Mouse (Mus musculus) limb, embryonic 12.5 days (tissue): ENCODE results near the gene Traf3ip2. TPM values are rescaled to one million over a fixed set of nuclear protein-coding genes. Genes with fewer than 3 reads are reported as not detected.

ENCODE experiments used
- ATAC-seq: fragments of 200-750 bp; cut with Nextera tagmentation; 2 replicates; pipeline ENCODE4 v1.8.0; 2017; ENCODE audit warnings: low read depth, moderate TSS enrichment; ENCODE audit not compliant: insufficient number of reproducible peaks, insufficient read depth, low FRiP score, low TSS enrichment
- H3K27ac ChIP-seq: fragments of 300-500 bp; sonication (generic); 2 replicates; pipeline ENCODE4 v1.5.1; 2016; ENCODE audit warnings: mild to moderate bottlenecking, moderate library complexity
- H3K27me3 ChIP-seq: fragments of 300-500 bp; sonication (generic); 2 replicates; pipeline ENCODE4 v1.6.1; 2016; ENCODE audit warnings: mild to moderate bottlenecking, moderate library complexity
- H3K36me3 ChIP-seq: fragments of 300-500 bp; sonication (generic); 2 replicates; pipeline ENCODE4 v1.6.1; 2016; ENCODE audit warnings: mild to moderate bottlenecking, moderate library complexity
- H3K4me1 ChIP-seq: fragments of 300-500 bp; sonication (generic); replicated peaks from 2 replicates; pipeline ENCODE4 v1.6.1; 2016
- H3K4me2 ChIP-seq: fragments of 300-500 bp; sonication (generic); 2 replicates; pipeline ENCODE4 v1.6.1; 2016; ENCODE audit warnings: mild to moderate bottlenecking, moderate library complexity
- H3K4me3 ChIP-seq: fragments of 300-500 bp; sonication (generic); replicated peaks from 2 replicates; pipeline ENCODE4 v1.5.1; 2016; ENCODE audit warnings: mild to moderate bottlenecking
- H3K9ac ChIP-seq: fragments of 300-500 bp; sonication (generic); replicated peaks from 2 replicates; pipeline ENCODE4 v1.6.1; 2016; ENCODE audit warnings: mild to moderate bottlenecking, moderate library complexity
- H3K9me3 ChIP-seq: fragments of 300-500 bp; sonication (generic); 2 replicates; pipeline ENCODE4 v1.6.1; 2016; ENCODE audit warnings: mild to moderate bottlenecking, moderate library complexity
- WGBS: fragments of 180-500 bp; shearing (Covaris S2); methylation state at CpG from one replicate; pipeline ENCODE4 v1.1.7; 2016; 5-methylcytosine and 5-hydroxymethylcytosine counted together
- polyA plus RNA-seq: library from polyadenylated mRNA; unstranded; fragments of >200 nt; fragmentation: Nextera tagmentation; extraction: Ambion mirVana; gene quantifications from 2 replicates; pipeline ENCODE4 v1.2.1, GENCODE M21; 2016

The Traf3ip2 gene
- polyA plus RNA-seq, 1 experiment from 2014 or later: 6.1 TPM

DNA sequence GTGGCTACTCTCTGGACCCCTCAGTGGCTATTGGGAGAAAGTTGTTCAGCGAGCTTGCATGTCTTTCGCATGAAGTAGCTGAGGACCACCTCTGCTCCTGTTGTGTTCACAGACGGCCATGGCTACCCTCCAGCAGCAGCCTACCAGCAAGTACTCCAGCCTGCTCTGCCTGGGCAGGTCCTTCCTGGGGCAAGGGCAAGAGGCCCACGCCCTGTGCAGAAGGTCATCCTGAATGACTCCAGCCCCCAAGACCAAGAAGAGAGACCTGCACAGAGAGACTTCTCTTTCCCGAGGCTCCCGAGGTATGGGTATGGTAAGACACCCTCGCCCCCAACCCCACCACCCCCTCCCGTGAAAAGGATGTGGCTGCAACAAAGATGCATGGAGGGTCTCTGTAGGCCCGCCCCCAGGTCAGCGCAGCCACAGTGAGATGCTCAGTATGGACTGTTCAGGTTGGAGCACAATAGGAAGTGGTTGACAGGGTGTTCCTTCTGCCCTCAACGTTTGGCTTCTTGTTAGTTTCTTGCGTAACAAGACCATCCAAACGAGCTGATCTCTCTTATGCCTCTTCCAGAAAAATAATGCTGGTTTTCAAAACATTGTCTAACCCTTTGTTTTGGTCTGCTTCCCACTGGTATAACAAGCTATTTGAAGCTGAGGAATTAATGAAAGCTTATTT lies 21.8 kb downstream of the Traf3ip2 start:
- peaks cover 34% of the 10 kb centered on the region for H3K4me1 ChIP-seq
- ATAC-seq: no peak
- H3K4me2 ChIP-seq: no peak overlapping the region
- no peak overlapping the region for H3K9ac ChIP-seq
- 94% methylated on average over 13 of the region's 13 CpGs for WGBS
- no peak overlapping the region for H3K27ac ChIP-seq
- H3K9me3 ChIP-seq: no peaks in the 10 kb centered on the region
- H3K36me3 ChIP-seq: peaks cover 13% of the 10 kb centered on the region; the same call in 1 of the 2 replicates
- H3K4me3 ChIP-seq: no peak overlapping the region
- H3K27me3 ChIP-seq: no peaks in the 10 kb centered on the region

DNA sequence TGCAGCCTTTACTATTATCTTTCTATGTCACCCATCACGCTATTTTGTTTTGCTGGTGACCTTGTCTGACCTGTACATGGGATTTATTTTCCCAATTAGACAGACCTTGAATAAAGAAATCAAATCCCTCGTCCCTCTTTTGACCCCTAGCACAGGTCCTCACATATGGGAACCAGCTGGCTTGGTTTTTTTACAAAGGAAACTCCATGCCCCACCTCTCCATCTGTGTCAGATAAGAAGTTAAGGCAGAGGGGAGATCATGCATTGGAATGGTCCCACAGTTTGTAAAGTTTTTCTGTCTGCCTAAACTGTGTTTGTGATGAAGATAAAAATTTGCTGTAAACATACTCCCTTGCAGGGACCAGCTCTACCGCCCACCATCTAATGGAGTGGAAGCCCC lies 26.1 kb downstream of the Traf3ip2 start:
- Histone ChIP-seq H3K36me3 (peaks cover 17% of the 10 kb centered on the region; the same call in 1 of the 2 replicates), H3K27me3 (no peaks in the 10 kb centered on the region), H3K4me1 (peaks cover 21% of the 10 kb centered on the region), H3K27ac (peak overlapping the region; percentile 64; the same call in 1 of the 2 replicates), H3K9ac (no peak overlapping the region), H3K9me3 (no peaks in the 10 kb centered on the region), H3K4me2 (0 out of 2 replicates have a peak overlapping the region, but pooled peaks have one; percentile 10), H3K4me3 (no peak overlapping the region)
- ATAC-seq: no peak
- WGBS: 22% methylated on average over 3 of the region's 3 CpGs

- ATAC-seq: no peak
- Histone ChIP-seq H3K27me3 (no peaks in the 10 kb centered on the region), H3K36me3 (peaks cover 17% of the 10 kb centered on the region; the same call in 1 of the 2 replicates), H3K9ac (no peak overlapping the region), H3K4me2 (no peak overlapping the region), H3K4me1 (peaks cover 21% of the 10 kb centered on the region), H3K27ac (no peak overlapping the region), H3K4me3 (no peak overlapping the region), H3K9me3 (no peaks in the 10 kb centered on the region)
- 87% methylated on average over 5 of the region's 5 CpGs for WGBS
Observed at GRCm38 (mm10) chr10:39639783-39640182, 27.0 kb downstream of the Traf3ip2 start.

DNA sequence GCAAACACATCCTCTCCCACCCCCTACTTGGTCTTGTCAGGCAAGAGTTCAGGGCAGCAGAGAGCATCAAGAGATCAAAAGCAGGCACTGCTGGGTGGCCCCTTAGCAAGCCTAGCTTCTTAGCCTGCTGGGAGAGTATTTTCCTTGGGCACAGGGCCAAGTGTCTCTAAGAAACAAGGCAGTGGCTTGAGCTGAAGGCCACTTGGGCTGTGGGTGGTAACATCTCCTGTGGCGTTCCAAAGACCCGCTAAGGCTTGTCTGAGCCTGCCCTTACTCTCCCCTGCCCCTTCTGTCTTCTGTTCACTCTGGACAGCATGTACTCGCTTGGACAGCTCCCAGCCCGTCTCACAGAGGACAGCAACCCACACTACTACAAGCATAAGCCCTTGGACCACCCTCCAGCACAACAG lies 28.1 kb downstream of the Traf3ip2 start:
- peaks cover 21% of the 10 kb centered on the region for H3K4me1 ChIP-seq
- H3K4me3 ChIP-seq: no peak overlapping the region
- peaks cover 15% of the 10 kb centered on the region; the same call in 1 of the 2 replicates for H3K36me3 ChIP-seq
- no peak overlapping the region for H3K9ac ChIP-seq
- H3K27ac ChIP-seq: no peak overlapping the region
- no peaks in the 10 kb centered on the region for H3K9me3 ChIP-seq
- H3K4me2 ChIP-seq: no peak overlapping the region
- H3K27me3 ChIP-seq: no peaks in the 10 kb centered on the region
- 15% methylated on average over 4 of the region's 4 CpGs for WGBS
- no peak for ATAC-seq

- Histone ChIP-seq H3K4me1 (peaks cover 17% of the 10 kb centered on the region), H3K27me3 (no peaks in the 10 kb centered on the region), H3K36me3 (peaks cover 36% of the 10 kb centered on the region; the same call in 1 of the 2 replicates), H3K27ac (peak overlapping the region; percentile 47; the same call in 1 of the 2 replicates), H3K9me3 (no peaks in the 10 kb centered on the region), H3K9ac (no peak overlapping the region), H3K4me3 (no peak overlapping the region), H3K4me2 (no peak overlapping the region)
- no peak for ATAC-seq
- 52% methylated on average over 6 of the region's 6 CpGs for WGBS
Observed at GRCm38 (mm10) chr10:39645789-39646628, 33.3 kb downstream of the Traf3ip2 start.

GRCm38 (mm10) chr10:39646629-39647019 lies 33.9 kb downstream of the Traf3ip2 start:
- ATAC-seq: no peak
- no peak overlapping the region for H3K9ac ChIP-seq

GRCm38 (mm10) chr10:39647118-39647517 lies 34.4 kb downstream of the Traf3ip2 start:
- no peaks in the 10 kb centered on the region for H3K9me3 ChIP-seq
- no peak overlapping the region for H3K4me3 ChIP-seq
- H3K27ac ChIP-seq: no peak overlapping the region
- H3K9ac ChIP-seq: no peak overlapping the region
- peaks cover 46% of the 10 kb centered on the region for H3K36me3 ChIP-seq
- H3K27me3 ChIP-seq: no peaks in the 10 kb centered on the region
- H3K4me1 ChIP-seq: peaks cover 12% of the 10 kb centered on the region
- no peak for ATAC-seq
- no peak overlapping the region for H3K4me2 ChIP-seq
- 84% methylated on average over 1 of the region's 1 CpGs for WGBS

More at GRCm38 (mm10) chr10:39646629-39647019, 33.9 kb downstream of the Traf3ip2 start:
- Histone ChIP-seq H3K9me3 (no peaks in the 10 kb centered on the region), H3K4me1 (peaks cover 14% of the 10 kb centered on the region), H3K36me3 (peaks cover 42% of the 10 kb centered on the region), H3K27ac (peak overlapping the region; percentile 47; the same call in 1 of the 2 replicates), H3K4me3 (no peak overlapping the region), H3K27me3 (no peaks in the 10 kb centered on the region), H3K4me2 (no peak overlapping the region)
- WGBS: 37% methylated on average over 14 of the region's 14 CpGs

- no peak overlapping the region for H3K4me3 ChIP-seq
- no peaks in the 10 kb centered on the region for H3K9me3 ChIP-seq
- ATAC-seq: no peak
- H3K9ac ChIP-seq: no peak overlapping the region
- H3K27ac ChIP-seq: no peak overlapping the region
- WGBS: 93% methylated on average over 3 of the region's 3 CpGs
- H3K36me3 ChIP-seq: peaks cover 46% of the 10 kb centered on the region
- H3K4me1 ChIP-seq: peaks cover 12% of the 10 kb centered on the region
- no peaks in the 10 kb centered on the region for H3K27me3 ChIP-seq
- H3K4me2 ChIP-seq: no peak overlapping the region
Observed at GRCm38 (mm10) chr10:39648278-39648677, 35.5 kb downstream of the Traf3ip2 start.

DNA sequence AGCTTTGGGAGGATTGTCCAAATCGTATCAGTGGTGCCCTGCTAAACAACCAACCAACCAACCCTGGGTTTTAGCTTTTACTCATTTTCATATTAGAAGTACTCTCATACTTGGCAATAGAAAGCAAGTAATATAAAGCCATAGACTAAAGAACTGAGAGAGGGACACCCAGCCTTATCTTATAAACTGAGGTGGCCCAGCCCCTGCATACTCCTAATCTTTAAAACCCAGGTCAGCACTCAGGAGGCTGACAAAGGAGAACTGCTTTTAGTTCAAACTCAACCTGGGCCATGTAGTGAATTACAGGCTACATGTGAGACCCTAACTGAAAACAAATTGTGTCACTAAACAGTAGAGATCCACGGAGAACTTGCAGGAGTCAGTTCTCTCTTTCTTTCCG lies 36.8 kb downstream of the Traf3ip2 start:
- no peaks in the 10 kb centered on the region for H3K27me3 ChIP-seq
- no peak overlapping the region for H3K4me2 ChIP-seq
- H3K9me3 ChIP-seq: no peaks in the 10 kb centered on the region
- H3K9ac ChIP-seq: no peak overlapping the region
- ATAC-seq: no peak
- 92% methylated on average over 3 of the region's 3 CpGs for WGBS
- H3K27ac ChIP-seq: no peak overlapping the region
- peaks cover 42% of the 10 kb centered on the region for H3K36me3 ChIP-seq
- peaks cover 25% of the 10 kb centered on the region for H3K4me1 ChIP-seq
- no peak overlapping the region for H3K4me3 ChIP-seq

GRCm38 (mm10) chr10:39650316-39650715 lies 37.6 kb downstream of the Traf3ip2 start:
- ATAC-seq: no peak
- no peaks in the 10 kb centered on the region for H3K27me3 ChIP-seq
- 94% methylated on average over 3 of the region's 3 CpGs for WGBS

DNA sequence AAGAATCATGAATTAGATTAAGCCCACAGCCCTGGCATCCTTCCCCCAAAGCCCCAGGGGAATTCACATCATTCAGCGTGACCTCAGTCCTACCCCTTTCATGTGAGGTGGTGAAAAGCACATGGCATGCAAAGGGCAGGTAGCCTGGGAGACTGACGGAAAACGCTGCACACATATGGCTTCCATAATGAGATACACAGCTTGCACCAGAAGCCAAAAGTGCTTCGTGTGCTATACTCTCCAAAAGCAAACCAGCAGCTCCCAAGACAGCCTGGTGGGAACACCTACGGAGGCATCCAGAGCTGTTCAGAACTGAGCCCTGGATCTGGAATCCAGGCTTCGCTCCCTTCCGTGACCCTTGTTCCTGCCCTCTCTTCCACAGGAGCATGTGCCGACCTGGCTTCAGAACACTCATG lies 41.3 kb downstream of the Traf3ip2 start:
- 14% methylated on average over 8 of the region's 8 CpGs for WGBS

More at GRCm38 (mm10) chr10:39650316-39650715, 37.6 kb downstream of the Traf3ip2 start:
- Histone ChIP-seq H3K4me2 (no peak overlapping the region), H3K9me3 (no peaks in the 10 kb centered on the region), H3K4me3 (no peak overlapping the region), H3K9ac (no peak overlapping the region), H3K4me1 (peaks cover 26% of the 10 kb centered on the region), H3K27ac (no peak overlapping the region), H3K36me3 (peaks cover 42% of the 10 kb centered on the region)

More for the DNA sequence above, 41.3 kb downstream of the Traf3ip2 start:
- Histone ChIP-seq H3K27me3 (no peaks in the 10 kb centered on the region), H3K9ac (no peak overlapping the region), H3K36me3 (peaks cover 26% of the 10 kb centered on the region), H3K4me3 (no peak overlapping the region), H3K9me3 (no peaks in the 10 kb centered on the region), H3K27ac (peak overlapping the region; percentile 62), H3K4me2 (no peak overlapping the region), H3K4me1 (peaks cover 23% of the 10 kb centered on the region)
- ATAC-seq: peak; percentile 89
